Comparison of ENCODE assay signal across 13 mouse cellular contexts in the genomic region with DNA sequence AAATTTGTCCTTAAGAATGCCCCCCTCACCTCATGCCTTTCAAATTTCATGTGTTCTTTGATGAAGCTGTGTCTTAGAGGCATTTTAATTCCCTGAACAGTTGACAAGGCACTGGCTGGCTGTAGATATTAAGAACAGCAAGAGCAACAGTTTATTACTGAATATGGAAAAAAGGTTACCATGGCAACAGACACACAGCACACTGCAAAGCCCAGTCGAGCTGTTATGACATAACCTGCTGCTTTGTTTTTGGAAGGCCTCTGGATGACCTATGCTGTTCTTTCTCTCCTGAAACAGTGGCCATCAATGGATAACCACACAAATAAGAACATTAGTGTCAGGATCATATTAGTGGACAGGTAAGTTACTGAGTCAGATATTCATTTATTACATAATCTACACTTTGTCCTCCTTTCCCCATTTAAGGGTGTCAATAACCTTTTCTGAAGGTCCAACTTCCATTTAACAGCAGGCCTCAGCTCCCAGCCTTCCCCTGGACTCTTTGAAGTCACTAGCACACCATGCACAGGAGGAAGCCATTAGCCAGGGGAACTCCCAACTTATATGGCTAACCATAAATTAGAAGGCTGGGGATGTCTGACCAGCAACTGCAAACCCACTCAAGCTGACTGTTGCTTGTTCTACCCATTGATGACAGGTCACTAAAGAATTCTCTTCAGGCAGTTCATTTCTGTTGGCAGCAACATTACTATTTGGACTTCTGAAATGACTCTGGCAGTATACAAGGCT.
DNase-seq lines count a peak whose midpoint lies in the region; ATAC-seq and TF ChIP-seq lines count a peak whose summit lies in the region.
"Had no signal": no experiment of that assay in that cellular context is flagged by ENCODE, and none has a peak within 500 bp of the region (broad histone marks: within the 10 kb centered on the region; RNA-seq: fewer than 3 reads in every experiment).

No protein-coding gene starts in this region.

- no peak overlapping the region for H3K4me3 ChIP-seq in embryonic facial prominence, embryonic 14.5 days (ENCODE audit: low read depth, low read length)
- H3K4me3 ChIP-seq in embryonic facial prominence, embryonic 10.5 days = no peak overlapping the region
- H3K4me3 ChIP-seq in kidney, adult 2 months (ENCODE audit: insufficient read depth, low read depth, low read length) = no peak overlapping the region
- no peak overlapping the region for H3K4me3 ChIP-seq in kidney, embryonic 14.5 days (ENCODE audit: low read length)
- H3K4me3 ChIP-seq in limb, embryonic 13.5 days = no peak overlapping the region
- H3K4me3 ChIP-seq: neural tube, embryonic 12.5 days had no signal

- no peaks in the 10 kb centered on the region for H3K27me3 ChIP-seq in embryonic facial prominence, embryonic 14.5 days (replicated peaks; ENCODE audit: control insufficient read depth, insufficient read depth, low read length)
- H3K27me3 ChIP-seq in embryonic facial prominence, embryonic 10.5 days (replicated peaks; ENCODE audit: low read depth, poor library complexity, severe bottlenecking) = no peaks in the 10 kb centered on the region
- no peaks in the 10 kb centered on the region for H3K27me3 ChIP-seq in kidney, adult 2 months (replicated peaks; ENCODE audit: control insufficient read depth, insufficient read depth, low read length)
- H3K27me3 ChIP-seq in kidney, embryonic 14.5 days (ENCODE audit: control insufficient read depth, insufficient read depth, low read length) = no peaks in the 10 kb centered on the region
- no peaks in the 10 kb centered on the region for H3K27me3 ChIP-seq in limb, embryonic 13.5 days
- H3K27me3 ChIP-seq: neural tube, embryonic 12.5 days had no signal

- H3K4me1 ChIP-seq in embryonic facial prominence, embryonic 14.5 days (ENCODE audit: control insufficient read depth, insufficient read depth, low read length) = no peaks in the 10 kb centered on the region
- peaks cover 2% of the 10 kb centered on the region for H3K4me1 ChIP-seq in embryonic facial prominence, embryonic 10.5 days
- H3K4me1 ChIP-seq in kidney, adult 2 months (ENCODE audit: control insufficient read depth, insufficient read depth, low read length) = no peaks in the 10 kb centered on the region
- H3K4me1 ChIP-seq in kidney, embryonic 14.5 days (ENCODE audit: control insufficient read depth, insufficient read depth, low read length) = no peaks in the 10 kb centered on the region
- 0 out of 2 replicates have a peak, but pooled peaks cover 4% of the 10 kb centered on the region for H3K4me1 ChIP-seq in limb, embryonic 13.5 days
- H3K4me1 ChIP-seq: neural tube, embryonic 12.5 days had no signal

- no peak overlapping the region for H3K9ac ChIP-seq in embryonic facial prominence, embryonic 14.5 days (ENCODE audit: low read depth, low read length)
- H3K9ac ChIP-seq in kidney, embryonic 14.5 days (ENCODE audit: low read depth, low read length) = no peak overlapping the region
- no peak overlapping the region for H3K9ac ChIP-seq in limb, embryonic 13.5 days
- H3K9ac ChIP-seq: liver, embryonic 14.5 days; neural tube, embryonic 12.5 days had no signal

- H3K4me2 ChIP-seq in embryonic facial prominence, embryonic 14.5 days (ENCODE audit: low read depth, low read length) = no peak overlapping the region
- no peak overlapping the region for H3K4me2 ChIP-seq in kidney, embryonic 14.5 days (replicated peaks; ENCODE audit: low read depth, low read length)
- no peak overlapping the region for H3K4me2 ChIP-seq in limb, embryonic 13.5 days (replicated peaks)
- H3K4me2 ChIP-seq: neural tube, embryonic 12.5 days had no signal

- no peaks in the 10 kb centered on the region for H3K9me3 ChIP-seq in embryonic facial prominence, embryonic 14.5 days (ENCODE audit: control insufficient read depth, low read length)
- H3K9me3 ChIP-seq in embryonic facial prominence, embryonic 10.5 days = no peaks in the 10 kb centered on the region
- no peaks in the 10 kb centered on the region for H3K9me3 ChIP-seq in kidney, embryonic 14.5 days (ENCODE audit: control insufficient read depth, low read length)
- H3K9me3 ChIP-seq in limb, embryonic 13.5 days = no peaks in the 10 kb centered on the region
- H3K9me3 ChIP-seq: neural tube, embryonic 12.5 days had no signal

- no peak overlapping the region for H3K27ac ChIP-seq in embryonic facial prominence, embryonic 14.5 days (replicated peaks; ENCODE audit: low read depth, low read length)
- H3K27ac ChIP-seq in embryonic facial prominence, embryonic 10.5 days (replicated peaks) = no peak overlapping the region
- H3K27ac ChIP-seq in kidney, adult 2 months (ENCODE audit: insufficient read depth, low read depth, low read length) = no peak overlapping the region
- no peak overlapping the region for H3K27ac ChIP-seq in kidney, embryonic 14.5 days (ENCODE audit: low read depth, low read length)
- no peak overlapping the region for H3K27ac ChIP-seq in limb, embryonic 13.5 days
- H3K27ac ChIP-seq: liver, embryonic 14.5 days; neural tube, embryonic 12.5 days had no signal

- TF ChIP-seq CTCF in kidney, adult 2 months (conservative IDR thresholded peaks at IDR 0.05; ENCODE audit: insufficient read depth, insufficient read length, low read depth, low read length) = no peak

- intact Hi-C loops in left cerebral cortex, postnatal 25 days (cut with DNase I) = loop anchor here (5.0 kb wide), 2 partner anchors 228 to 308 kb away; no protein-coding TSS in a partner anchor

- H3K36me3 ChIP-seq in embryonic facial prominence, embryonic 14.5 days (ENCODE audit: control insufficient read depth, insufficient read depth, low read length) = no peaks in the 10 kb centered on the region
- no peaks in the 10 kb centered on the region for H3K36me3 ChIP-seq in embryonic facial prominence, embryonic 10.5 days (replicated peaks)
- no peaks in the 10 kb centered on the region for H3K36me3 ChIP-seq in kidney, adult 2 months (ENCODE audit: control insufficient read depth, insufficient read depth, low read length)
- H3K36me3 ChIP-seq in kidney, embryonic 14.5 days (ENCODE audit: control insufficient read depth, insufficient read depth, low read length) = no peaks in the 10 kb centered on the region
- H3K36me3 ChIP-seq in limb, embryonic 13.5 days = no peaks in the 10 kb centered on the region
- H3K36me3 ChIP-seq: neural tube, embryonic 12.5 days had no signal

- no peak for TF ChIP-seq POLR2A in kidney, adult 2 months (IDR thresholded peaks at IDR 0.05; ENCODE audit: low read depth, low read length)

- ATAC-seq in embryonic facial prominence, embryonic 14.5 days (ENCODE audit: low read depth) = no peak
- no peak for ATAC-seq in kidney, embryonic 14.5 days (ENCODE audit: low FRiP score, low TSS enrichment)
- peak; percentile 64; the same call in 1 of the 2 replicates for ATAC-seq in limb, embryonic 13.5 days (ENCODE audit: low FRiP score, low read depth)

- 14% methylated on average over 1 of the region's 1 CpGs for WGBS in embryonic facial prominence, embryonic 14.5 days
- WGBS in embryonic facial prominence, embryonic 10.5 days = 49% methylated on average over 1 of the region's 1 CpGs
- WGBS in kidney, adult 2 months = 4% methylated on average over 1 of the region's 1 CpGs
- 9% methylated on average over 1 of the region's 1 CpGs for WGBS in kidney, embryonic 14.5 days
- 2% methylated on average over 1 of the region's 1 CpGs for WGBS in limb, embryonic 13.5 days

- DNase-seq in embryonic facial prominence, embryonic 14.5 days (ENCODE audit: low spot score) = peak; percentile 22
- no peak for DNase-seq in embryonic facial prominence, embryonic 10.5 days (ENCODE audit: low spot score)
- peak; percentile 7 for DNase-seq in kidney, adult 2 months
- DNase-seq in embryo, embryonic 10.5 days (ENCODE audit: low spot score) = peak; percentile 50
- no peak for DNase-seq in left cerebral cortex, postnatal 25 days (ENCODE audit: low spot score in 2 of 2)
- DNase-seq in cerebellum, postnatal 4 days (ENCODE audit: low spot score in 2 of 2) = no peak
- DNase-seq: cerebellum, postnatal 14 days; lung, postnatal 10 days; thymus, postnatal 4 days had no signal

Comparison
In these comparisons a context has a peak if more than half of its experiments do, and no peak if none do; other contexts are left out.
1. DNase-seq: peak in embryonic facial prominence, embryonic 14.5 days (single experiment), kidney, adult 2 months (single experiment) and embryo, embryonic 10.5 days (single experiment); none in embryonic facial prominence, embryonic 10.5 days (single experiment), left cerebral cortex, postnatal 25 days (0 of 2) and cerebellum, postnatal 4 days (0 of 2).